Mouse (Mus musculus) frontal cortex, adult (tissue): ENCODE results near the gene Gigyf1.

Experiments
- ATAC-seq: cut with Nextera tagmentation; 2 replicates; pipeline ENCODE4 v1.9.2; 2017; ENCODE audit warnings: mild to moderate bottlenecking, moderate library complexity, mixed read lengths; ENCODE audit not compliant: low TSS enrichment

The Gigyf1 gene

GRCm38 (mm10) chr5:137513951-137514721, 4.2 kb upstream of the Gigyf1 start:
- ATAC-seq = no peak

- no peak for ATAC-seq
These were observed 3.5 kb upstream of the Gigyf1 start for GRCm38 (mm10) chr5:137514811-137515210.

DNA sequence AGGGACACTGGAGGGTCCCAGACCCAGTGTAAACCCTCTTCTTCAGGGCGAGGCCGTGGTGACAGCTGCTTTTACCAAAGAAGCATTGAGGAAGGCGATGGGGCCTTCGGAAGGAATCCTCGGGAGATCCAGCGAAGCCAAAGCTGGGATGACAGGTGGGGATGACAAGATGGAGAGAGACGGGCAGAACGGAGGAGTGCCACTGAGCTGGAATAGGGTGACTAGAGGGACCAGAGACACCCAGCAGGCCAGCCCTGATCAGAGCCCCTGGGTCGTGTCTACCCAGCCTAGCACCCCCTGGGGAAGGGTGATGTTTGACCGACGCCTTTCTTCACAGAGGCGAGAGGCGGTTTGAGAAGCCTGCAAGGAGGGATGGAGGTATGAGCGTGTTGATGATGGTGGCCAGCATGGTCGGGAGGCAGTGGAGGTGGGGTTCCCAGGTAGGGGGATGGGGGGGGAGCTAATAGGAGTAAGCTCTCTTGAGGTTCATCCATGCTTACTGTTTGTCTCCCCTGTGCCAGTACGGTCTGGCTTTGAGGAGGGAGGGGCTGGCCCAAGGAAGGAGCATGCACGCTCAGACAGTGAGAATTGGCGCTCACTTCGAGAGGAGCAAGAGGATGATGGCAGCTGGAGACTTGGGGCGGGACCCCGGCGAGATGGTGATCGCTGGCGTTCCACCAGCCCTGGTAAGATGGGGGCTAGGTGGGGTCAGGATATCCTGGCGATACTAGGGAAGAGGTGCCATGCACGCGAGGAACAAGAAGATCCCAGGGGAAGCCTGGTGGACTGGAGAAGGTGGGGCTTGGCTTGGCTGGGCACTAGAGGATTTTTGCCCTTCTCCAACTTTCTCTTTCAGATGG, 1.6 kb downstream of the Gigyf1 start:
- ATAC-seq = no peak

GRCm38 (mm10) chr5:137521861-137522260, 3.5 kb downstream of the Gigyf1 start:
- ATAC-seq = no peak

DNA sequence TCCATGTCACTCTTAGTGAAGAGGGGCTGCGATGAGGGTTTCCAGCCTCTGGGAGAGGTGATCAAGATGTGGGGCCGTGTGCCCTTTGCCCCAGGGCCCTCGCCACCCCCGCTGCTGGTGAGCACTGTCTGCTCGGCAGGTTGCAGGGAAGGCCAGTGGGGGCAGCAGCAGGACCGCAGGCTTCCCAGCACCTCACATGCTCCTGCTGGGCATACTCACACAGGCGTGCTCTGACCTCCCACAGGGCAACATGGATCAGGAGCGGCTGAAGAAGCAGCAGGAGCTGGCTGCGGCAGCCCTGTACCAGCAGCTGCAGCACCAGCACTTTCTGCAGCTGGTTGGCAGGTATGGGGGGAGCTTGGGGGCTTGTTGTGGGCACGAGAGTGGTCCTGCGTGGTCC, 4.4 kb downstream of the Gigyf1 start:
- ATAC-seq = no peak

GRCm38 (mm10) chr5:137523396-137524250, 5.3 kb downstream of the Gigyf1 start:
- ATAC-seq = 0 out of 2 replicates have a peak, but pooled peaks have one; percentile 10

GRCm38 (mm10) chr5:137524251-137524515, 5.8 kb downstream of the Gigyf1 start:
- ATAC-seq = no peak

GRCm38 (mm10) chr5:137524671-137525070, 6.3 kb downstream of the Gigyf1 start:
- no peak for ATAC-seq

- ATAC-seq = no peak
These were observed 7.2 kb downstream of the Gigyf1 start for GRCm38 (mm10) chr5:137525511-137525910.

- ATAC-seq = peak; percentile 21; the same call in 1 of the 2 replicates
These were observed 8.0 kb downstream of the Gigyf1 start for GRCm38 (mm10) chr5:137526192-137526936.

GRCm38 (mm10) chr5:137527413-137527812, 9.1 kb downstream of the Gigyf1 start:
- ATAC-seq = no peak

- no peak for ATAC-seq
These were observed 10.1 kb downstream of the Gigyf1 start for GRCm38 (mm10) chr5:137528247-137528968.

GRCm38 (mm10) chr5:137529221-137529995, 11.1 kb downstream of the Gigyf1 start:
- ATAC-seq = no peak

DNA sequence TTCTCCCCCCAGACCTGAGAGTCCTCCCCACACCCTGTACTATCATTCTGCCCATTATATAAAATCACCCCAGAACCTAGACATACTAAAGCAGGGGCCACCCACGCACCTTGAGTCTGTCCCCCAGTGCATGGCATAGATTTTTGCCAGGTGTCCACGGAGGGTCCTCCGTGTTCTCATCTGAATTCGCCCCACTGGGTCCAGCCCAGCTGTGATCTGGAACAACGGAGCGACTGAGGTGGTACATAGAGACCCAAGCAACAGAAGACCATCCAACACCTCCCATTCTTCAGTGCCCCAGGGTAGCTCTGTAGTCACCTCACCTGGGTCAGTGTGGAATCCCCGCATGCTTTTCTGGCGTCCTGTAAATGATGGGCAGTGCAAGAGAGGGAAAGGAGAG, 11.7 kb downstream of the Gigyf1 start:
- ATAC-seq = no peak

GRCm38 (mm10) chr5:137530588-137531413, 12.5 kb downstream of the Gigyf1 start:
- ATAC-seq = peak; percentile 13

DNA sequence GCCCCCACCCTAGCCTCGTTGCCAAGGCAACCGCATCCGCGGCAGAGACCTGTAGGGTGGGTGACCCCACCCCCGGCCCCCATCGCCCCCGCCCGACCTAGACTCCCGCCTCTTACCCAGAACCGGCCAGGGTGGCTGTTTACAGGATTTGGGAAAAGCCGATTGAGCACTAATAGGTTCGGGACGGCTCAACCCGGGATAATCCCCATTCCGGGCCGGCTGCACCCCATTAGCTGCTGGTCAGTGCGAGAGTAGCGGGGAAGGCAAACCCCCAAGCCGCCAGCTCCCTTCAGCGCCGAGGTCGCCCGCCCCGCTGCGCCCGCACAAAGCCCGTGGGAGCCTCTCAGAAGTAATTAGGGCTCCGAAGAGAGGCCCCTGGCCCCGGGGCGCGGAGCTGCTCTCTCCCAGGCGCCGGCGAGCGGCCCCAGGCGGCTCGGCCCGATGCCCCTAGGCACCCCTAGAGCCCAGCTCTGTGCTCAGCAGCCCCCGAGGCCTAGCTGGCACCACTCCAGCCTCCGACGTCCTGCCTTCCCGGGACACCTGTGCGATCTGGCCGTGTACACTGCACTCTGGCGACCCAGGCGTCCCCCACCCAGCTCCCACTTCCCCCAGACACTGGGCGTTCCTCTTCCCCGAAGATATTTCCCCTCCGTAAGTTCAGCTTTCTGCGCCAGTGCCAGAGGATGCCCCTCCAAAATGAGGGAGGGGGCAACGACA, 13.2 kb downstream of the Gigyf1 start:
- ATAC-seq = no peak

GRCm38 (mm10) chr5:137532131-137532807, 13.9 kb downstream of the Gigyf1 start:
- ATAC-seq = no peak

DNA sequence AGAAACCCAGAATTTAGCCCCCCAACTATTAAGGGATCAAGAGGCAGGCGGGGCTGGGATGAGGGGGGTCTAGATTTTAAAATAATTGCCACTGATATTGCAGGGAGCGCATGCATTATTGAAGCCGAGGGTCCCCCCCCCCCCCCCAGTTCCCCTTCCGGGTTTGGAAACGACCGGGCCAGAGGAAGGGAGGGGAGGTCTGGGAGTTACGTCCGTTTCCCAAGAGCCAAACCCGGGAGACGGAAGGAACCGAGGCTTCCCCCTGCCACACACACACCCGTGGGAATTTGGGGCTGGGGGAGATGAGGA, 14.4 kb downstream of the Gigyf1 start:
- ATAC-seq = 0 out of 2 replicates have a peak, but pooled peaks have one; percentile 3
